Mouse (Mus musculus) CD8-positive naive resting alpha-beta T cell, adult 57 days (primary cell): Measurements from ENCODE around the gene Slc35c1. TPM values are rescaled to one million over a fixed set of nuclear protein-coding genes. Genes with fewer than 3 reads are reported as not detected.

Experiments used
- total RNA-seq: library from RNA; stranded (reverse); gene quantifications from one replicate; pipeline ENCODE4 v1.2.4, GENCODE M21; 2023

The Slc35c1 gene
- 28.4 TPM for total RNA-seq

GRCm38 (mm10) chr2:92459921-92460707 is at the start of gene Slc35c1:
Gene Slc35c1, minus strand, starts transcription at chr2:92460538.

GRCm38 (mm10) chr2:92433578-92434374 is 26.6 kb downstream of the Slc35c1 start, which contains the start of gene Cry2:
Gene Cry2, minus strand, starts transcription at chr2:92434043.

Other genes with a start within 250 kb of the Slc35c1 start
- 39.4 TPM for gene Pex16, start 85.9 kb downstream of the Slc35c1 start, total RNA-seq
- gene Large2, start 85.7 kb downstream of the Slc35c1 start, total RNA-seq: 0.95 TPM
- 8.1 TPM for gene 1700029I15Rik, start 78.0 kb downstream of the Slc35c1 start, total RNA-seq
- gene Mapk8ip1, start 59.3 kb downstream of the Slc35c1 start, total RNA-seq: 0.80 TPM
- 25.0 TPM for gene Cry2, start 26.5 kb downstream of the Slc35c1 start, total RNA-seq
- gene Chst1, start 139.2 kb upstream of the Slc35c1 start, total RNA-seq: 0.24 TPM